Mouse (Mus musculus): ENCODE results near the gene Rnf135. TPM values are rescaled to one million over a fixed set of nuclear protein-coding genes. Genes with fewer than 3 reads are reported as not detected.

Rnf135 gene
- polyA plus RNA-seq, 1 experiment from 2014 or later = 3.6 TPM

- peaks cover 7% of the 10 kb centered on the region; the same call in 1 of the 2 replicates for H3K4me1 ChIP-seq (ENCODE audit: control insufficient read depth, insufficient read depth, low read length)
- H3K27me3 ChIP-seq (ENCODE audit: control insufficient read depth, insufficient read depth, low read depth, low read length) = peaks cover 38% of the 10 kb centered on the region
- H3K27ac ChIP-seq (ENCODE audit: low read length) = no peak overlapping the region
- H3K4me3 ChIP-seq (ENCODE audit: low read depth, low read length) = no peak overlapping the region
- H3K9ac ChIP-seq (ENCODE audit: low read depth, low read length) = no peak overlapping the region
- H3K36me3 ChIP-seq (ENCODE audit: control insufficient read depth, insufficient read depth, low read length) = no peaks in the 10 kb centered on the region
- 92% methylated on average over 8 of the region's 8 CpGs for WGBS
- no peaks in the 10 kb centered on the region; the same call in 1 of the 2 replicates for H3K9me3 ChIP-seq (replicated peaks; ENCODE audit: control insufficient read depth, low read length, poor library complexity, severe bottlenecking)
- H3K4me2 ChIP-seq (ENCODE audit: low read length) = no peak overlapping the region
- no peak for ATAC-seq
Measured at GRCm38 (mm10) chr11:80155541-80155940, 28.1 kb upstream of the Rnf135 start.

GRCm38 (mm10) chr11:80155961-80156360 is 27.7 kb upstream of the Rnf135 start:
- WGBS = 95% methylated on average over 4 of the region's 4 CpGs
- peaks cover 38% of the 10 kb centered on the region for H3K27me3 ChIP-seq (ENCODE audit: control insufficient read depth, insufficient read depth, low read depth, low read length)
- no peak for ATAC-seq
- no peak overlapping the region for H3K4me3 ChIP-seq (ENCODE audit: low read depth, low read length)
- no peaks in the 10 kb centered on the region; the same call in 1 of the 2 replicates for H3K9me3 ChIP-seq (replicated peaks; ENCODE audit: control insufficient read depth, low read length, poor library complexity, severe bottlenecking)
- H3K27ac ChIP-seq (ENCODE audit: low read length) = no peak overlapping the region
- no peak overlapping the region for H3K9ac ChIP-seq (ENCODE audit: low read depth, low read length)
- no peak overlapping the region for H3K4me2 ChIP-seq (ENCODE audit: low read length)
- peaks cover 7% of the 10 kb centered on the region; the same call in 1 of the 2 replicates for H3K4me1 ChIP-seq (ENCODE audit: control insufficient read depth, insufficient read depth, low read length)
- no peaks in the 10 kb centered on the region for H3K36me3 ChIP-seq (ENCODE audit: control insufficient read depth, insufficient read depth, low read length)

- Histone ChIP-seq H3K4me2 (ENCODE audit: low read length) (no peak overlapping the region), H3K9me3 (replicated peaks; ENCODE audit: control insufficient read depth, low read length, poor library complexity, severe bottlenecking) (no peaks in the 10 kb centered on the region; the same call in 1 of the 2 replicates), H3K4me1 (ENCODE audit: control insufficient read depth, insufficient read depth, low read length) (peaks cover 7% of the 10 kb centered on the region; the same call in 1 of the 2 replicates), H3K9ac (ENCODE audit: low read depth, low read length) (no peak overlapping the region), H3K27ac (ENCODE audit: low read length) (no peak overlapping the region), H3K36me3 (ENCODE audit: control insufficient read depth, insufficient read depth, low read length) (no peaks in the 10 kb centered on the region), H3K4me3 (ENCODE audit: low read depth, low read length) (no peak overlapping the region), H3K27me3 (ENCODE audit: control insufficient read depth, insufficient read depth, low read depth, low read length) (peaks cover 35% of the 10 kb centered on the region)
- 84% methylated on average over 4 of the region's 4 CpGs for WGBS
- ATAC-seq = no peak
Measured at GRCm38 (mm10) chr11:80156841-80157240, 26.8 kb upstream of the Rnf135 start.

GRCm38 (mm10) chr11:80159018-80159417 is 24.6 kb upstream of the Rnf135 start:
- H3K4me2 ChIP-seq (ENCODE audit: low read length) = no peak overlapping the region

GRCm38 (mm10) chr11:80161041-80161440 is 22.6 kb upstream of the Rnf135 start:
- Histone ChIP-seq H3K4me1 (ENCODE audit: control insufficient read depth, insufficient read depth, low read length) (no peaks in the 10 kb centered on the region), H3K4me3 (ENCODE audit: low read depth, low read length) (no peak overlapping the region), H3K27ac (ENCODE audit: low read length) (no peak overlapping the region), H3K9me3 (replicated peaks; ENCODE audit: control insufficient read depth, low read length, poor library complexity, severe bottlenecking) (no peaks in the 10 kb centered on the region), H3K36me3 (ENCODE audit: control insufficient read depth, insufficient read depth, low read length) (no peaks in the 10 kb centered on the region), H3K27me3 (ENCODE audit: control insufficient read depth, insufficient read depth, low read depth, low read length) (no peaks in the 10 kb centered on the region), H3K9ac (ENCODE audit: low read depth, low read length) (no peak overlapping the region), H3K4me2 (ENCODE audit: low read length) (no peak overlapping the region)
- 91% methylated on average over 4 of the region's 4 CpGs for WGBS
- ATAC-seq = no peak

More at GRCm38 (mm10) chr11:80159018-80159417, 24.6 kb upstream of the Rnf135 start:
- Histone ChIP-seq H3K27ac (ENCODE audit: low read length) (no peak overlapping the region), H3K9me3 (replicated peaks; ENCODE audit: control insufficient read depth, low read length, poor library complexity, severe bottlenecking) (no peaks in the 10 kb centered on the region; the same call in 1 of the 2 replicates), H3K4me1 (ENCODE audit: control insufficient read depth, insufficient read depth, low read length) (peaks cover 4% of the 10 kb centered on the region; the same call in 1 of the 2 replicates), H3K27me3 (ENCODE audit: control insufficient read depth, insufficient read depth, low read depth, low read length) (peaks cover 17% of the 10 kb centered on the region), H3K9ac (ENCODE audit: low read depth, low read length) (no peak overlapping the region), H3K4me3 (ENCODE audit: low read depth, low read length) (no peak overlapping the region), H3K36me3 (ENCODE audit: control insufficient read depth, insufficient read depth, low read length) (no peaks in the 10 kb centered on the region)
- no peak for ATAC-seq
- 84% methylated on average over 7 of the region's 7 CpGs for WGBS

- H3K9ac ChIP-seq (ENCODE audit: low read depth, low read length) = no peak overlapping the region
- no peak overlapping the region for H3K4me3 ChIP-seq (ENCODE audit: low read depth, low read length)
- no peaks in the 10 kb centered on the region for H3K4me1 ChIP-seq (ENCODE audit: control insufficient read depth, insufficient read depth, low read length)
- H3K27ac ChIP-seq (ENCODE audit: low read length) = no peak overlapping the region
- no peaks in the 10 kb centered on the region for H3K36me3 ChIP-seq (ENCODE audit: control insufficient read depth, insufficient read depth, low read length)
- H3K4me2 ChIP-seq (ENCODE audit: low read length) = no peak overlapping the region
- no peaks in the 10 kb centered on the region for H3K9me3 ChIP-seq (replicated peaks; ENCODE audit: control insufficient read depth, low read length, poor library complexity, severe bottlenecking)
- 80% methylated on average over 7 of the region's 7 CpGs for WGBS
- H3K27me3 ChIP-seq (ENCODE audit: control insufficient read depth, insufficient read depth, low read depth, low read length) = no peaks in the 10 kb centered on the region
- ATAC-seq = no peak
Measured at GRCm38 (mm10) chr11:80163362-80164116, 20.1 kb upstream of the Rnf135 start.

GRCm38 (mm10) chr11:80164224-80164623 is 19.4 kb upstream of the Rnf135 start:
- H3K36me3 ChIP-seq (ENCODE audit: control insufficient read depth, insufficient read depth, low read length) = no peaks in the 10 kb centered on the region
- no peaks in the 10 kb centered on the region for H3K9me3 ChIP-seq (replicated peaks; ENCODE audit: control insufficient read depth, low read length, poor library complexity, severe bottlenecking)
- 45% methylated on average over 2 of the region's 2 CpGs for WGBS
- no peak for ATAC-seq
- no peak overlapping the region for H3K27ac ChIP-seq (ENCODE audit: low read length)
- H3K9ac ChIP-seq (ENCODE audit: low read depth, low read length) = no peak overlapping the region
- no peak overlapping the region for H3K4me2 ChIP-seq (ENCODE audit: low read length)
- no peaks in the 10 kb centered on the region for H3K27me3 ChIP-seq (ENCODE audit: control insufficient read depth, insufficient read depth, low read depth, low read length)
- no peaks in the 10 kb centered on the region for H3K4me1 ChIP-seq (ENCODE audit: control insufficient read depth, insufficient read depth, low read length)
- H3K4me3 ChIP-seq (ENCODE audit: low read depth, low read length) = no peak overlapping the region

- 93% methylated on average over 9 of the region's 9 CpGs for WGBS
- H3K4me2 ChIP-seq (ENCODE audit: low read length) = no peak overlapping the region
- no peaks in the 10 kb centered on the region for H3K4me1 ChIP-seq (ENCODE audit: control insufficient read depth, insufficient read depth, low read length)
- H3K9ac ChIP-seq (ENCODE audit: low read depth, low read length) = no peak overlapping the region
- H3K4me3 ChIP-seq (ENCODE audit: low read depth, low read length) = no peak overlapping the region
- no peaks in the 10 kb centered on the region for H3K9me3 ChIP-seq (replicated peaks; ENCODE audit: control insufficient read depth, low read length, poor library complexity, severe bottlenecking)
- ATAC-seq = no peak
- no peaks in the 10 kb centered on the region for H3K27me3 ChIP-seq (ENCODE audit: control insufficient read depth, insufficient read depth, low read depth, low read length)
- no peaks in the 10 kb centered on the region for H3K36me3 ChIP-seq (ENCODE audit: control insufficient read depth, insufficient read depth, low read length)
- no peak overlapping the region for H3K27ac ChIP-seq (ENCODE audit: low read length)
Measured at GRCm38 (mm10) chr11:80168121-80168520, 15.5 kb upstream of the Rnf135 start.

- Histone ChIP-seq H3K27ac (ENCODE audit: low read length) (no peak overlapping the region), H3K4me2 (ENCODE audit: low read length) (no peak overlapping the region), H3K9ac (ENCODE audit: low read depth, low read length) (no peak overlapping the region), H3K36me3 (ENCODE audit: control insufficient read depth, insufficient read depth, low read length) (no peaks in the 10 kb centered on the region), H3K9me3 (replicated peaks; ENCODE audit: control insufficient read depth, low read length, poor library complexity, severe bottlenecking) (no peaks in the 10 kb centered on the region), H3K4me3 (ENCODE audit: low read depth, low read length) (no peak overlapping the region), H3K27me3 (ENCODE audit: control insufficient read depth, insufficient read depth, low read depth, low read length) (no peaks in the 10 kb centered on the region), H3K4me1 (ENCODE audit: control insufficient read depth, insufficient read depth, low read length) (no peaks in the 10 kb centered on the region)
- 85% methylated on average over 4 of the region's 4 CpGs for WGBS
- ATAC-seq = no peak
Measured at GRCm38 (mm10) chr11:80168611-80169249, 14.9 kb upstream of the Rnf135 start.

All from midbrain, embryonic 16.5 days (tissue).